Mouse (Mus musculus): Measurements from ENCODE around the gene Tial1.

DNA sequence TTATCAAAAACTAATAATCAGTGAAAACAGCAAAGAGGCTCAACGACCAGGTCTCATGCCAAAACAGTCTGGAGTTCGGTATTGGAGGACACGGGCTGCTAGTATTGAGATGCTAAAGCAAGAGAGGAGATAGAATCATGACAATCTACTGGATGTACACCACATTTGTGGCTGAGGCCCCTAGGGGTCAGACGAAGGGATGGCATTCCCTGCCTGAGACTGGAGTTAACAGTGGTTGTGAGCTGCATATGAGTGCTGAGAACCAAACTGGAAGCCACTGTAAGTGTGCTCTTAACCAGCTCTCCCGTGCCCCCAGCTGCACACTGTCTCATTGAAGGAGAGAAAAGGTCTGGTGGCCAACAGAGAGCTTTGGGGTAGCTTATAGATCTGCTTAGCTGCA, 889 bp upstream of the Tial1 start:
- no peak for TF ChIP-seq EP300 (IDR thresholded peaks at IDR 0.05; ENCODE audit: low read depth)
- TF ChIP-seq CTCF (IDR thresholded peaks at IDR 0.05; ENCODE audit: low read depth), result peak; percentile 25; the same call in 1 of the 2 replicates
